Mouse (Mus musculus): ENCODE measurements around the gene 4930503B20Rik.

Gene 4930503B20Rik

DNA sequence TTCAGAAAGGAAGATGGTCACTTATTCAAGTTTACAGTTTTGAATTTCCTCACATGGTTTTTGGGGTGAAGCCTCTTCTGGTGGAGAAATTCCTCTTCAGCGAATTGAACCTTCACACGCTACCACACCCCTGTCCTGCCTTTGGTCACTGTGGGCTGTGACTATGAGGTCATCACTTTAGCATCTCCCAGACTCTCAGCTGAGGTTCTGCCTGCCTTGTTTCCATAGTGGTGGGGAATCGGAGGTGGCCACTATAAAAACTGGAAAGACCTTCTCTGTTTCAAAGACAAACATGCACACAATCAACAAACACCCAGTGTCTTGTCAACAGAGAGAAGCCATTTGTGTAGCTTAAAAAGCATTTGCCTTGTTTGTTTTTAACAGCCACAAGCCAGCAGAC lies at the start of gene 4930503B20Rik:
Gene 4930503B20Rik, minus strand, starts transcription at position 101 of the 400 bp plus-strand sequence.
- no peak for DNase-seq (ENCODE audit: low spot score in 2 of 2)

DNA sequence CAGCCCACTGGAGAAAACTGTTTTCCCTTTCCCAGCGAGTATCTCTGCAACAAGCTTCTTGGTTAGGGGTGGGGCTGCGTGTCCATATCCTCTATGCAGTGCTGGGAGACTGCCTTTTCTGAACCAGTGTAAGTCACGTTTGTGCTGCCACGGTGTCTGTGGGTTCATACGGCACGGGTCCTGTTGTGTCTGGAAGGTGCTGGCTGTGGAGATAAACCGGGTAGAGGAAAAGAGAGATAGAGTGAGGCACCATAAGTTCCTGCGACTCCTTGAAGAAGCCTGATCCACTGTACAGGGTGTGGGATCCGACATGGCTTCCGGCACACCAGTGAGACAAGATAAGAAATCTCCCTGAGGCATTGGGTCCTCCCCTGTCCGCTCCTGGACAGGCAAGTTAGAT lies 48.9 kb upstream of the 4930503B20Rik start:
- no peak for DNase-seq (ENCODE audit: low spot score in 2 of 2)

DNA sequence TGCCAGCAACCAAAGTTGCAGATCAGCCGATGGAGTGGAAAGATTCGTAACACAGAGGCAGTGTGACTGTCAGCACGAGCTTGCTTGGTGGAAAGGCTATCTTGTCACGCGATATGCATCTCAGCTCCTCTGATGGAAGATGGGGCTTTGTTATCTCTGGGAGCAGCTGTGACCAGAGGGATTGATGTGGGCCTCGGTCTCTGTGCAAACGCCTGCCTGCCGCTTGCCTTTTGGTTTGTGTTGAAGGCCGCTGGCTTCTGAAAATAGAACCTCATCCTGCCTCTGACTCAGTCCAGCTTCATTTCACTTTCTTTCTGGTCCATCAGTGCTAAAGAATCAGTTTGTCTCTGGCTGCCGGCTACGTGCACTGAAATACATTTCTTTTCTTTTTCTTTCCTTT lies 47.9 kb upstream of the 4930503B20Rik start:
- DNase-seq (ENCODE audit: low spot score in 2 of 2), result peak in 1 of 2 experiments; percentile 36

DNA sequence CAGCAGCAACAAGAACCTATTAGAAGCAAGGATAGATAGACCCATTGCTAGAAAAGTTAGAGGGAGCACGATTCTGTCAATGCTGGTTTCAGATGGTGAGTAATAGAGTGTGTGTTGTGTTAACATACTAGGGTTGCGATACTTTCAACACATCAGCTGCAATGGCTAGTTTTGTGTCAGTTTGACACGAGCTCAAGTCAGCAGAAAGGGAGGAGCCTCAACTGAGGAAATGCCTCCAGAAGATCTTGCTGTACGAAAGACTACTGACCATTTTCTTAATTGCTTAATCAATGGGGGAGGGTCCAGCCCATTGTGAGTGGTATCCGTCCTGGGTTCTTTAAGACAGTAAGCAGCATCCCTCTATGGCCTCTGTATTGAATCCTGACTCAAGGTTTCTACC lies 41.4 kb upstream of the 4930503B20Rik start:
- no peak for DNase-seq (ENCODE audit: low spot score in 2 of 2)

DNA sequence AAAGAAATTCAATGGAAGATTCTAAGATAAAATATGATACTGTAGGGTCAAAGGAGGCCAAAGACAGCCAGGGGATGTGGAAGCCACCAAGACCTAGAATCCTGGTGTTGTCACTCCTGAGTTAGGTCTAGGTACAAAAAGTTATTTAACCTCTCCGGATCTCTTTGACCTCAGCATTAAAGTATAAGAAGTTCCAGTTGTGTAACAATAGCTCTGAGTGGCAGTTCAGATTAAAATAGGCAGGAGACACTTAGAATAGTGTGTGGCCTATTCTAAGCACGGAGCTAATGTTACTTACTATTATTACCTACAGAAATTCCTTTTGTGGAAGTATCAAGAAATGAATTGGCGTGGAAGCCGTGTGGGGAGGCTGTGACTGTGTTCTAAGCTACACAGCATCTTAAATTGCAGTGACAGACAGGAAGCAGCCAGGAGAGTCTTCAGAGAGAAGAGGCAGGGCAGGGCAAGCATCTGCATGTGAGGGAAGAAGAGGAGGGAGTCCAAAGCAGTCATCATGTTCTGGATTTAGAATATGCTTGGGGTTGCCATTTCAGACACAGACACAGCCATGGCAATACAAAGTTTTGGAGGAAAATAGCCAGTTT lies 36.1 kb upstream of the 4930503B20Rik start:
- peak in 1 of 2 experiments; percentile 28 for DNase-seq (ENCODE audit: low spot score in 2 of 2)

DNA sequence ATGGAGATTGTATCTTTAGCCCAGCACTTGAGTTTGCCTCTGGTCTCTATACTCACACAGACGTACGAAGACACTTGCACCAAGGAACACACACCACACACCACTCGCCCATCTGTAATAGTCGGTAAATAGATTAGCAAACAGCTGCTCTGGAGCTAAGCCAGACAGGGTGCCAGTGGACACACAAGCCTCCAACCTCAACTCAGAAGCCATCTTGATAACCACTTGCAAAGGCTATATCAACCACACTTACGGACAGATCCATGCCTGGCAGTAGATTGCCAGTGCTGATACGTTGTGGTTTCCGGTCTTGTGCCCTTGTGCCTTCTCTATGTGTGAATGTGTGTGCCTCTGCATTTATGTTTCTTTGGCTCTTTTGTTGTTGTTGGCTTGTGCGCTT lies 35.3 kb upstream of the 4930503B20Rik start:
- DNase-seq (ENCODE audit: low spot score in 2 of 2), result no peak

DNA sequence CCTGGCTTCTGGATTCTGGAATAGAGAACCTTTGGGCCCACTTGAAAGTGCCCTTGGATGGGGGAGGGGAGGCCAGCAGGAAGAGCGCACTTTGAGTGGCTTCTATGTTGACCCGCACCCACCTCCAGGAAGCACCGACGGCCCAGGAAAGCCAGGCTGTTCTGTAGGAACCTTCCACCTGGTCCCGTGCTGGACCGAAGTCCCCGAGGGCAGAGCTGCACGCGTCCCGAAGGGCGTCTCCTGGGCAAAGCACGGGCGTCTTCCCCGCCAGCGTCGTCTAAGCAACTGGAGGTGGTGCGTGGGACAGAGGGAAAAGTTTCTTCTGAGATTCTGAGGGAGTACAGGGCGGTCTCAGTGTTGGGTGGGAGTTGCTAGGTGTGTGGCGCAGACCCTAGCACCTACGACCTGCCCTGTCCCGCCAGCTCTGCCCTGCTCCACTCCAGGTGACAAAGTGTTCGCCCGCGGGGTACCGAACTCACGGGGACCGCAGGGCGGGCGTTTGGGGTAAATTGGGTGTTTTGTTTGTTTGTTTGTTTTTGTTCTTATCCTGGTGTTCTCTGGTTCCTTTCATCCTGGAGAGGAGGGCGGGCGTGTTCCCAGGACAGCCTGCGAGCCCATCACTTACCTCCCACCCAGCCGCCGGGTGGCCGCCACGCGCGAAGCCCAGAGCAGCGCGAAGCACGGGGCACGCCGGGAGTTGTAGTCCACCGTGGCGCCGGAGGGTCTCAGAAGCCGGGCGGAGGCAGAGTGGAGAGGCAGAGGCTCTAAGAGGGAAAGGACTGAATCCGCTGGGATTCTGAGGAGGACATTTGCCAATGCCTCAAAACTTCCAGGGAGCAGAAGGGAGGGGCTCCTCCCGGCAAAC lies 33.9 kb upstream of the 4930503B20Rik start, which contains the start of gene Samd13:
Gene Samd13, minus strand, starts transcription at position 782 of the 865 bp plus-strand sequence.
- peak; percentile 39 to 53 for DNase-seq (ENCODE audit: low spot score in 2 of 2)

DNA sequence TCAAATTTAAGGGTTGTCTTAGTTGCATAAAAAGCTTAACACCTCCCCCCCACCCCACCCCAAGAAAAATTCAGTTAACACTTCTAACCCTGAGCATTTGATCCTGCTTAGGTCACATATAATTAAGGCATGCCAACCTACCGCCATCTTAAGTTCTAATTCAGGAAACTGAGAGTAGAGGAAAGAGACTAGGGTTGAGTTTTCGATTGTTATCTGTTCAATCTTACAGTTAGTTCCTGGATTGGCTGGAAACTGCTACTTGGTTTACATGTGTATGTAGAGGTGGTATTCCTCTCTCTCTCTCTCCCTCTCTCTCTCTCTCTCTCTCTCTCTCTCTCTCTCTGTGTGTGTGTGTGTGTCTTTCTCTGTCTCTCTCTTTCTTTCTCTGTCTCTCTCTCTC lies 32.0 kb upstream of the 4930503B20Rik start:
- DNase-seq (ENCODE audit: low spot score in 2 of 2), result no peak

DNA sequence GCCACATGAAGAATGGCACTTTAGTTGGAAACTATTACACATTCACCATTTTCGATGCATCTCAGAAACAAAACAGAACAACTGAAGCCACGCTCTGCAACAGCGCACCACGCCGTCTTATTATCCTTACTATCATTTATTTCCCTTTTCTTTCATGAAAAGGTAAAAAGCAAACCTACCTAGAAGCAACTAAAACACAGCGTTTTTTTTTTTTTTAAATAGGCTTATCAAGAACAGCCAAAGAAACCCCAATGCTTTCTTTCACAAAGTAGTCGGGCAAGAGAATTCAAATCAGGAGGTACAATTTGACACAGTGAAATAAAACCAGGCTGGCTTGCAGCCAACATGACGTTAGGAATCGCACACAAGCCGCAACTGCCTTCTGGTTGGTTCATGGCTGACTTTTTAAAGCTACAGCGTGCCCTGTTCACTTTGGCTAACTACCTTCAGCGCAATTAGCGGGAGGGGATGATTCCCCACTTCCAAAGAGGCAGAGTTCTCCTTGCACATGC lies 31.1 kb upstream of the 4930503B20Rik start:
- DNase-seq (ENCODE audit: low spot score in 2 of 2), result peak; percentile 77

DNA sequence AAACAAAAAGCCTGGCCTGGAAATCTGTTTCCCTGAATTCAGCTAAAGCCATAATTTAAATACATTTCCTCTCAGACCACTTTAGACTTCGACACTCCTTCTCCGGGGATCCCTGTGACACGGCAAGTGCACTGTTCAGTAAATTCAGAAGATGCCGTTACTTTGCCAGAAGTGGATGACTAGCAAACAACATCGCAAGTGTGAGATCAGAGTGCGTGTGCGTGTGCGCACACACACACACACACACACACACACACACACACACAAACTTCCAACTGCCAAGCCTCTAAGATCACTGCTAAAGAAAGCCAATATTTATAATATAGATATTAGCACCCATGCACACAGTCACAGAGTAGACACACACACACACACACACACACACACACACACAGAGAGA lies 30.6 kb upstream of the 4930503B20Rik start:
- DNase-seq (ENCODE audit: low spot score in 2 of 2), result no peak

DNA sequence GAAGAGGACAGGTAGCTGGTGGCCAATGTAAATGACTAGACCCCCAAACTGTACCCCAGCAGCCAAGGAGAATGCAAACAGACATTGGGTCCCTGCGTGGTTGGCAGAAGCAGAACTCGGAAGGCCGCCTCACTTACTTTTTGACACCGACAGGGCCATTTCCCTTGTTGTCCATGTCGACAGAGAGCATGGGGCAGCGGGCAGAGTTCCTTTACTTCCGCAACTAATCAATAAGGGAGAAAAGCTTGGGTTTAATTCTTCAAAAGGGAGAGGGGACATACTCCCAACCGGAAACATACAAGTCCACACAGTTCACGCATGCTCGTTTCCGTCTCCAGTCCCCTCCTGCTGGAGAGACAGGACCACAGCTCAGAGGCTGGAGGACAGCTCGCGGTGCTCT lies 29.5 kb upstream of the 4930503B20Rik start:
- DNase-seq (ENCODE audit: low spot score in 2 of 2), result no peak

DNA sequence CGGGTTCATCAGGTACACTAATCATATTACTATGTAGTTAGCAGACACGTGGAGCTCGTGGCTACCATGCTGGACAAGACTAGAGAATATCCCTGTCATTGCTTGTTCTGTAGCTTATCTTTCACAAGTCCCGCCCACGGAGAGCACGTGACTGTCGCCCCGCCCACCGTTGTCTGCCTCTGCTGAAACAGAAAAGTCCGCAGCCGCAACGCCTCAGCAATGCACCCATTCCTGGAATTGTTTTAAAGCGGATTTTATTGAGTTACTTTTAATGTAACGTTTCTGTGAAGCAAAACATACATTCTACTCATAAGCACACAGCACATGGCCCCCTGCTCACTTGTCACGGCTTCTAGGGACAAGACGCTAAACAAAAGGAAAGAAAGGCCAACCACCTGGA lies 28.5 kb upstream of the 4930503B20Rik start:
- no peak for DNase-seq (ENCODE audit: low spot score in 2 of 2)

DNA sequence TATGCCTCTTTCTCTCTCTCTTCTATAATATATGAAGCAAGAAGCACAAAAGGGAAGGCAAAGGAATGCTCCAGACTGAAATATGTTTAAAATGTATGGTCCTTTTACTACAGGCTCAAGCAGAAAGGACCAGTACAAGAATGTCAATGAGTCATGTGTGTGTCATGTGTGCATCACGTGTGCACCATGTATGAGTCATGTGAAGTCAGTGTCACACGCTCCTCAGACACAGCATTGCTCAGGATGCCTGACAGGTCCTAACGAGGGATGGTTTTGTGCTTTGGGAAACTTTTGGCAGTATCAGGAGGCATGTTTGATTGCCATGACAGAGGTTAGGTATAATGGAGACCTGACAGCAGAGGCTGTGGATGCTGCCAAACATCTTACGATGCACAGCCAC lies 25.1 kb upstream of the 4930503B20Rik start:
- no peak for DNase-seq (ENCODE audit: low spot score in 2 of 2)

DNA sequence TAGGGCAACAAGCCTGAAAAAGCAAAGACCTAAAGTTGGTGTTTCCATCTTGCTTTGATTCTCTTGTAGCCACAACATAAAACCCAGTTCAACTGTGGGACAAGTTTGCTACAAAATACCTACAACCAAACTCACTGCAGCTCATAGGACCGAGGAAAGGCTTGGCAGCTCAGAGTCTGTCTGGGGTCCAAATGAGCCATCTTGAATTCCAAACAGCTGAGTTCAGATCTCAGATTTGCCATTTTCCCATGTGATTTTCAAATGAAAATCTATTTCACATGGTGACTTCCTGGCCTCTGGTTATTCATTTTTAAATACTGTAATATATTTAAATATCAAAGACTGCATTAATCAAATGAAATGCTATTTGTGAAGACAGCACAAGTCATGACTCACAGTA lies 24.0 kb upstream of the 4930503B20Rik start:
- DNase-seq (ENCODE audit: low spot score in 2 of 2), result no peak

DNA sequence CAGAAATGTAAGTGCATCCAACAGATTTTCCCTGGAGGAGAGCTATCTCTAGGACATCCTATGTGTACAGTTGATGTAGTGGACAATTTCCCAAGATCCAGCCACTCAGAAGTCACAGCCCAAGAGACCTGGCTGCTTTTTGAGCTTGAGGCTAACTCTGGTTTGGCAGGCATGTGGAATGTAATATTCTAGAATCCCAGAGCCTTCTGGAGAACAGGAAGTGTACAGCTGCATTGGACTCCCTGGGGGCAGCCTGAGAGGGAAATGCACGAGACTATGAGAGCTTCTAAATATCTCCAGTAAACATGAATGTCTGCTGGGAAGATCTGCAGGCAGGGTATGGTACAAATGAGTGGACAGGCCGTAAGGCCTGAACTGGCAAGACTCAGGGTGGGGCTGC lies 20.0 kb upstream of the 4930503B20Rik start:
- DNase-seq (ENCODE audit: low spot score in 2 of 2), result no peak

DNA sequence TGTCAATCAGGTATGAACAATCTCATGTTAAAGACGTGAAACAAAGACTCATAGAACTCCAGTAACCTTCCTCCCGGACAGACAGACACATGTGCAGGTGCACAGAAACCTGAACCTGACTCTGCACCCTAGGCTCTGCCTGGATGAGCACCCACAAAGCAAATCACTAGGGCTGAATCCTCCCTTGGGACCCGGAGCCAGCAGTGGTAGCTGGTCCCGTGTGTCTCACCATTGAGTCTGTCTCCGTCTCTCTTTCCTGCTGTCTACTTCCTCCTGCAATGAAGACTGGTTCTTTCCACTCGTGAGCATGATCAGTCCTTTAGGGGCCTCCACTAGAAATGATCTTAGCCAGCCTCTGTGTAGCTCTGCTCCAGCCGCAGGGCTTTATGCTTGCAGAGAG lies 10.8 kb upstream of the 4930503B20Rik start:
- DNase-seq (ENCODE audit: low spot score in 2 of 2), result no peak

DNA sequence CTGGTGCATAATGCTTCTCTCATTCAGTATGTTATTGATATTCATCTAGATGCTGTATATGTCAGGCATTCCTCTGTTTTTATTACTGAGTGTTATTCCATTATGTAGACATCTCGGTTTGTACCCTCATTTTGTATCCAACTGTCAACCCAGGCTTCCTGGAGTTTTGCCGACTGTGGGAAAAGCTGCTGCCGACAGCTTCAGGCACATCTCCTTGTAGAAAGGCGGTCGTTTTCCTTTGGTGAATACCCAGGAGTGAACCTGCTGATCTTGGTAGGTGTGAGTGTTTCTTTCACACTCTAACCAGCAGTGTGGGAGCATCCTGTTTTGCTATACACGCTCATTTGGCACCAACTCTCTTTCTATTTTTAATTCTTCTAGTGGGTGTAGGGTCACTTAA lies 9.9 kb upstream of the 4930503B20Rik start:
- DNase-seq (ENCODE audit: low spot score in 2 of 2), result peak; percentile 21 to 27

DNA sequence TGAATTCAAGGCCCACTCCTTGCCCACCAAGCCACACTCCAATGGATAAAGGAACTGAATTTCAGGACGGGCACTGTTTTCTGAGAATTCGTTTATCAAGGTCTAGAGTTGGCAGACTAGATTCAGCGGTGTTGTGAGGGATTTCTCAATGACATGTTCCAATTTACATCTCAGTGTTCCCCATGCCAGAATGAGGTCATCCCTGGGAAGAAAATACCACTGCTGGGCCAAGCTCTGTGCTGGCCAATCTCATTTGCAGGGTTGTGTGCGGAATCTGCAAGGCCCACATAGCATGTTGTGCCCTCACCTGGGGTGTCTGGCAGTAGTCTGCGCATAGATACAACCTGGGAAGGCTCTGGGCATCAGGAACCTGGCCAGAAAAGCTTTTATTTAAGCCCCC lies 8.2 kb upstream of the 4930503B20Rik start:
- DNase-seq (ENCODE audit: low spot score in 2 of 2), result no peak

DNA sequence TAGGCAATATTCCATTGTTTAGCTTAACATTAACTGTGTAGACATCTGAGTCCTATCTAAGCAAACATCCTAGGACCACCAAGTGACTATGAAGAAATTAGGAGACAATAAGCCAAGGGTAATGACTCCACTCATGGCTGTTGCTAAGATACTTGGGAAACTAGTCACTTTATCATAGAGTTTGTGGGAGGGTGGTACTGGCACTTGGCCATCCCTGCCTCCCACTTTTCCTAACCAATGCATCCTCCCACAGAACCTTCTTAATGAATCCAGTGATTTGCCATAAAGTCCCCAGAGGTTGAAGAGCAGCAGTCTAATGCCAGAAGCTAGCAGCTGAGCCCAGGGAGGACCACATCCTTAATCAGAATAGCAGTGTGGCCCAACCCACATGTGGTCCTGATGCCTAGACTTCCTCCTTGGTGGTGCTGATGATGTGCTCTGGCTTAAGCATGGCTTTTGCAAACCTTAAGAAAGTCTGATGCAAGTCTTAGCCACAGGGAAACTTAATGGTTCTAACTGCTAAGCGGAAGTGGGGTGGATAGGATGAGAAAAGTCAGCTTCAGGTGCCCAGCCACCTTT lies 7.0 kb upstream of the 4930503B20Rik start:
- no peak for DNase-seq (ENCODE audit: low spot score in 2 of 2)

DNA sequence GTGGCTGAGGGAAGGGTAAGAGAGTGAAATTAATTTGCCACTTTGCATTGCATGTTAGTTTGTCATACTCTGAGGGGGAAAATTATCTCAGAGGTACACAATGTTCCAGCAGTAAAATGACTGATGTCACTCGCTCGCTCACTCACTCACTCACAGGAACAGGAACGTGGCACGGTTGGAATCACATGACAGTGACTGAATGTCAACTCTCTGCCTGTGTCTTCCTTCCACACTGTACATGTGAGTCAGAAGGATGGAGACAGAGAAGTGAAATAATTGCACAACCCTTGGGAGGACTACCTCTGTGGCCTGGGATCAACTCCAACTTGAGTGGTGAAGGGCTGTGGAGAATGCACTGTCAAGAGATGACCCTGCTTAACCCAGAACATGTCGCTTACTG lies 6.3 kb upstream of the 4930503B20Rik start:
- DNase-seq (ENCODE audit: low spot score in 2 of 2), result no peak

DNA sequence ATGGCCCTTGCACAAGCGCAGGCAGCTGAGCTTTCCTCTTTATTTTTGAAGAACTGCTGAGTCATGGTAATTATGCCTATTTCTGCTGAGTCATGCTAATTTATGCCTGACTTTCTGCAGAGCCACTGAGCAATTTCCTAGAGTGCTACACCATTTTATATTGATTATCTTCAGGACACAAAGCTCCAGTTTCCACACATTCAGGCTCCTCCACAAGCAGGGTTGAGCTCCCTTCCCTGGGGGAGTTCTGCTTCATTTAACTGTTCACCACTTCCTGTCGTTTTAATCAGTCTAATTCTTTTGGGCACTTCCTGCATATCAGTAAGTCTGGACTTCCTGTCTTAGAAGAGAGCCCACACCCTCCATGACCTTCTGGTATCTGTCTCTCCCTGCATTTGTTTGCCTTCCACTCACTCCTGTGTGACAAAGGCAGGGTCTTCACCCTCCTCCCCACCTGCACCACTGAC lies 4.0 kb upstream of the 4930503B20Rik start:
- DNase-seq (ENCODE audit: low spot score in 2 of 2), result no peak

DNA sequence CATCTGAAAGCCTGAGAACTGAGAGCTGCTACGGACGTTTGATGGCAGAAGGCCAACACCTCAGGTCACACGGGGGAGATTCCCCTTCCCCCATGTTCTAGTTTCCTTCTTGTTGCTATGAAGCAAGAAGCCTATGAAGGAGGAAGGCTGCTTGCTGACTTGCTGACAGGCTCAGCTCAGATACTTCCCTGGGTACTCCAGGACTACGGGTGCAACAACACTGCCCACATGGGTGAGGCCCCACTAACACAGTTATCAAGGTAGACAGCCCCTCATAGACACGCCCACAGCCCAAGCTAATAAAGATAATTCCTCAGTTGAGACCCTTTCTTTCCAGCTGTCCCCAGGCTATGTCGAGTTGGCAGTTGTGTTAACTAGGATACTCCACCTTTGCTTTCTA lies 2.6 kb upstream of the 4930503B20Rik start:
- no peak for DNase-seq (ENCODE audit: low spot score in 2 of 2)

DNA sequence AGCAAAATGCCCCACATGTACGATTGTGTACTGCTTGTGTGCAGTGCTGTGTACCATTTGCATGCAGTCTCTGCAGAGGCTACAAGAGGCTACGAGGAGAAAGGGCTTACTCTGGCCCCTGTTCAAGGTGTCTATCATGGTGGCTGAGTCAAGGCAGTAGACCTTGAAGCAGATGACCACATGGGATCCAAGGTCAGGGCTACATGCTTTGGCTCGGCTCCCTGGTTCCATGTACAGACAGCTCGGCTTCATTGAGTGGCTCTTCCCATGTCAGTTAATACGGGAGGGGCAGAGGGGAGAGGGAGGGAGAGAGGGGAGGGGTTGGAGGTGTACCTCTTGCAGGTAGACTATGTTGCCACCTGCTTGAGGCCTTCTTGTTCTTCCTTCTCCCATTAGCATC lies 1.3 kb upstream of the 4930503B20Rik start:
- DNase-seq (ENCODE audit: low spot score in 2 of 2), result no peak
